Mouse (Mus musculus): ENCODE results near the gene Tfpi2. TPM values are rescaled to one million over a fixed set of nuclear protein-coding genes. Genes with fewer than 3 reads are reported as not detected.

The Tfpi2 gene
- polyA plus RNA-seq, 1 experiment from 2014 or later = 2.5 TPM

Other genes with a start within 250 kb of the Tfpi2 start
- gene Calcr, start 224.2 kb downstream of the Tfpi2 start, polyA plus RNA-seq (2015; fragmentation: Nextera tagmentation; extraction: Ambion mirVana) = 0.13 and 0.30 TPM in 2 replicates
- not detected in 2 replicates for gene Gngt1, start 4.9 kb upstream of the Tfpi2 start, polyA plus RNA-seq (2015; fragmentation: Nextera tagmentation; extraction: Ambion mirVana)
- gene Gng11, start 15.0 kb upstream of the Tfpi2 start, polyA plus RNA-seq (2015; fragmentation: Nextera tagmentation; extraction: Ambion mirVana) = 86.6 and 96.0 TPM in 2 replicates
- gene Bet1, start 98.1 kb upstream of the Tfpi2 start, polyA plus RNA-seq (2015; fragmentation: Nextera tagmentation; extraction: Ambion mirVana) = 82.9 and 84.7 TPM in 2 replicates

Data from limb, embryonic 15.5 days (tissue).